Mouse (Mus musculus) erythroblast, adult 5-6 weeks (primary cell): ENCODE data around the gene Grhl1. TPM values are rescaled to one million over a fixed set of nuclear protein-coding genes. Genes with fewer than 3 reads are reported as not detected.
"Not testable (repeated sequence)": the region's sequence is repeated elsewhere in the genome, so short reads cannot be mapped to it uniquely, and the experiment has no call there.

Experiments used
- ATAC-seq: replicated peaks from 2 replicates; pipeline ENCODE4 v1.8.0; 2016; ENCODE audit warnings: moderate number of reproducible peaks, mild to moderate bottlenecking, moderate TSS enrichment, inconsistent platforms; ENCODE audit not compliant: poor library complexity, low FRiP score, severe bottlenecking
- total RNA-seq, 2 experiments: library from RNA; stranded (forward) in 1 of 2; stranded (reverse) in 1 of 2; fragments of 150-400 nt in 1 of 2; fragments of 200-764, 138-1000 nt in 1 of 2; gene quantifications; 2 replicates each; pipeline versions ENCODE4 v1.2.3 to v1.2.4; 2015 to 2017; ENCODE audit warnings: low replicate concordance in 2 of 2

Gene Grhl1
- 0.42 and 0.96 TPM in 2 replicates for total RNA-seq (2015; ENCODE audit: low replicate concordance)
- not detected in 2 replicates for total RNA-seq (2017; ENCODE audit: low replicate concordance)

DNA sequence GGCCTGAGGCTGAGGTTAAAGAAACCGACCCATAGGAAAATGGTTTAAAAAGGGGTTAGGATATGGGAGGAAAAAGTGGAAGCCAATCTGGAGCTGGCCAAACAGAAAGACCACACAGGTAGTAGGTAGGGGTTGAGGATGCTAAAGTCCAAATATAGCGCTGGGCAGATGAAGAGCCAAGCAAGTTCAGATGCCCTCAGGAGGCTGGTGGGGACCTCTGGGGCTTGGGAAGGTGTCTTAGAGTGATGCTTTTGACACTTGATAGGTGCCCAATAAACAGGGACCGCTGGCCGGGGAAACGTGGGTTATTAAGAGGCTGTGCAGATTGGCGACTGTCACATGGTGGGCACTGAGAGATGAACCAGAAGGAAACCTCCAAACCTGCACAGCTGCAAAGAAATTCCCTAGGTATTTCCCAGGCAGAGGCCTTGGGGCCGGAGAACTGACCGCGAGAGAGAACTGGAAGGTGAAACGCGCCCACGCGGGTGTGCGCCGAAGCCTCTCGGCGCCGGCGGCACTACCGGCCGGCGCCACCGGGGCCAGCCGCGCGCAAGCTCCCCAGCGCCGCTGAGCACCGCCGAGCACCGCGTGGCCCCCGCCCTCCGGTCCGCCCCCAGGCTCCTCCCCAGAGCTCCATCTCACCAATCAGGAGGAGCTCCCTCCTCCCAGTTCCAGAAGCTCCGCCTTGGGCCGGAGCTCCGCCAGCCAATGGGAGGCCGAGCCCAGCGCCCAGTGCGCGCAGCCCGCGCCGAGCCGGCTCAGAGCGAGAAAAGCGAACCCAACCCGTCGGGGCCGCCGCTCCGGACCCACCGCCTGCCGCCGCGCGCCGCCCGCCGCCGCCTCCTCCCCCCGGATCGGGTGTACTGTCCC is at the start of gene Grhl1:
Grhl1 (plus strand) TSS at position 761 of the 870 bp plus-strand sequence.
- ATAC-seq = peak; percentile 100

DNA sequence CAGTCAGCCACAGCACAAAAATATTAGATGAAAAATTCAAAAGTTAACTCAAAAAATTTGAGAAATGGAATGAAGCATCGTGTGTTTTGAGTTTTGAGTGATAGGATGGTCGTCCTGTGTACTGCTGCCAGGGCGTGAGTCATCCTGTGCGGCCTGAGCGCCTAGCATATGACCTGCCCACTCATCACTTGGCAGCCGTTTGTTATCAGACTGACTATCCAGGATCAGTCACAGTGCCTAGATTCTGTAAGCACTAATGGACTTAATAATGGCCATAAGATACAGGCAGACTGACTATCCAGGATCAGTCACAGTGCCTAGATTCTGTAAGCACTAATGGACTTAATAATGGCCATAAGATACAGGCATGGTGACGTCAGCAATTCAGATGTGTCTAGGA is 47.0 kb upstream of the Grhl1 start:
- ATAC-seq = not testable (repeated sequence)

DNA sequence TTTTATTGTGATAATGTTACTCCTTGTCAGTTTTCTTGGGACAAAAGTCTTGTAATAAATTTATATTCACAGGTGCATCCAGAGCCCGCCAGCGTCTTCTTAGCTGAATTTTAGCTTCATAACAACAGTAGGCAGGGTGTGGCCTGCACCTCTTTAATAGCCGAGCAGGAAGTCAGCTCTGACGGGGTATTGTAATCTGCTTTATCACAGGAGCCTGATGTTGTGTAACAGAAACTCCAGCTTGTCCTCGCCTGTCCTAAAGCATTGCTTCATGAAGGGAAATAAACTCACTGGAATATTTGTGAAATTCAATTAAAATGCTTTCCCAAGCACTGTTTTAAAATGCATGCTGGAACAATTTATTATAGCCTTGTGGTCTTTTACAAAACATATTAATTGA is 35.7 kb upstream of the Grhl1 start:
- no peak for ATAC-seq

DNA sequence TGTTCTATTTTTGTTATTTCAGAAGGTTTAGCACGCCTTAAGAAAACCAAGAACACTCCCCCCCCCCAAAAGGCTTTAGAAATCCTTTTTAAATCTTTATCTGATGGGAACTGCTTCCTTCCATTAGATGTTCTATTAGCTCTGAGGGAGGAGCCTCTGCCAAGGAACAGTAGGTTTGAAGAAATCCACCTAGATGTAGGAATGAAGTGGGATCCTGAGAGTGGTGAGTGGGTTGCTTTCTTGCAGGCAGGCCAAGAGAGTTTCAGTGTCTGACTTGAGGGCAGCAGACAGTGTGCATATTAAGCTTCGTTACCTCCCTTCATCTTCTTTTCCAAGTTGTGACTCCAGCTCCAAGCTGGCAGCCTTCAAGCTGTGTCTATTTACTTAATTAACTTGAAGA is 34.9 kb upstream of the Grhl1 start:
- ATAC-seq = no peak

DNA sequence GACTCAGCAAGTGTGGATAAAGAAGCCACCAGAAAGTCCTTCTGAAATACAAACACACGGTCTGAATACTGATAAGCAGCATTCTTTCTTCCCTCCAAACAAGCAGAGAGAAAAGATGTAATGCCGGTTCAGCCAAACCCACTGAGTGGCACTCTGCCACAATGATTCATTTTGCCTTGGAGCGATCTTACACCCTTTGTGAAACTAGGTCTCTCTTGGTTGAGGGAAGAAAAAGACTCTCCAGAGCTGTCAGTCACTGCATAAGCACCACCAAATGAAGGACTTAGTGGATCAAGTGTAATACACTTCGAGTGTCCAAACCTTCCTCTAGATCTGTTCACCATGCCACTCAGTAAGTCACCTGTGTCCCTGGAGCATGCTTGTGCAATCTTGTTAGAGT is 34.1 kb upstream of the Grhl1 start:
- no peak for ATAC-seq

DNA sequence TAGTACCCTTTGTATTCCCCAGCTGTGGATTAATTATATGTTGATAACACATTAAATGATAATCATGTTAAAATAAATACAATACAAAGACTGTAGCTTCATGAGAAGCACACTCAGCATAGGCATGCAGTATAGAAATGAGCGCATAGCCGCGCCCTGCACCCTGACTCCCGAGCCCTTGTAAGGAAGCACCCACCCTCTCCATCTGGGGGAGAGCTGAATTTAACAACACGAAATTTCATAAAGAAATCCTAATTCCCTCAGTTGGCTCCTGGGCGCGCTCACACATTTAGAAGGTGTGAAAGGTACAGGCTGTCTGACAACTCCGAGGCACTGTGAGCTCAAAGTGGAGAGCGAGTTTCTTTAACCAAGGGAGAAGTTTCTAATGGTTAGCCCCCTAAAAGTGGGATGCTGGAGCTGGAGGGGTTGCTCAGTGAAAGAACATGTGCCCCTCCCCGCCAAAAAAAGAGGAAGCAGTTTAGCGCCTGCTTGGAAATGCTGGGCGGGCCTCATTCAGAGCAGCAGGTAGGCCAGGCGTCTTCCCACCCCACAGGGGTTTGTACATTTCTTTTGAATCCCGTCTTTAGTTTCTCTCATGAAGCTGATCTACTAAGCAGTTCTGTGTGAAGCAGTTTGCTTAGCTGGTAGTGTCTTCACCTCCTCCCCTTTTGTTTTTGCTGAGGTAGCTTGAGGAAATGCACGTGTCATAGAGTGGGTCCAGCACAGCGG is 30.5 kb upstream of the Grhl1 start:
- ATAC-seq = no peak

DNA sequence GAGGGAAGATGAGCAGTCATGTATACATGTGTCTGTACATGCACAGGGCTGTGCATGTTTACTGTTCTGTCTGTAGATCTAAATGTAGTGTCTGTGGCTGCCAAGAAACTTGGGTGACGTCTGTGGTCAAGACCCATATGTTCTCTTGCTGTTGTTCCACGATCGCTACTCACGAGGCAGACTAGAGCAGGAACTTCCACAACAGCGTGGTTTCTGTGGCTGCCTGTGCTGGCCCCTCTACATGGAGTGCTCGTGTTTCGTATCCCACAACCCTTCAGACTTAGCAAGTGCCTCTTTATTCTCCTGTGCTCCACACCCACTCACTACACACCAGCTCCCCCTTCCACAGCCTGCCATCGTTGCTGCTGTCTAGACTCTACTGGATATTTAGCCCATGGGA is 24.4 kb upstream of the Grhl1 start:
- no peak for ATAC-seq

DNA sequence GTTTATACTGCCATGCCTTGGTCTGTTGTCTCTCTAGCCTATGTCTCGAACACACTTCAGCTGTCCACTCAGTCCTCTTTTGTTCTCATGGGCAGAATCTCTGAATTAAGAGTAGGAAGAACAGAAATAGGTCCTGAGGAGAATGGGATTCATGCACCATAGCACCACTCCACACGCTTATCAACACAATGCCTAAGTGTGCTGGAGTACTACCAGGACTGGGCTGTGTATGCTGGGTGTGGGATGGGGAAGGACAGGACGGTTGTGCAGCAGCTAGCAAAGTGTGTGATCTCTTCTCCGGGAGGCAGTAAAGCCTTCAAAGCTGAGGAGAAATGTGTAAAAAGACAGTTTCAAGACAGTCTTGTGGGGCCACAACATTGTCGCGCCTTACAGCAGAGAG is 23.2 kb upstream of the Grhl1 start:
- no peak for ATAC-seq

DNA sequence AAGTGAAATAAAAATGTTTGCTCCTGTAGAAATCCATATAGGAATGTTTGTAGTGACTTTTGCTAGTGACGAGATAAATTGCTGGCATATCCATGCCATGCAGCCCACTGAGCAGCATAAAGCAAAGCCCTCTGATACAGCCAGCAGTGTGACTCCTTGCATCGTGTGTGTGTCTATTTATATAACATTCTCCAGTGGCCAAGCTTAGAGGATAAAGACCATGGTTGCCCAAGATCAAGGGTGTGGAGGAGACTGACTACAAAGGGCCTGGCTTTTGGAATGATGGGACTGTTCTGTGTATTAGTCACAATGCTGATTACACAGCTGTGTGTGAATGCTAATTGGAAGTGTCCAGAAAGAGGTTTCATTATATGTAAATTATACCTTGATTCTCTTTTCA is 19.6 kb upstream of the Grhl1 start:
- ATAC-seq = no peak

DNA sequence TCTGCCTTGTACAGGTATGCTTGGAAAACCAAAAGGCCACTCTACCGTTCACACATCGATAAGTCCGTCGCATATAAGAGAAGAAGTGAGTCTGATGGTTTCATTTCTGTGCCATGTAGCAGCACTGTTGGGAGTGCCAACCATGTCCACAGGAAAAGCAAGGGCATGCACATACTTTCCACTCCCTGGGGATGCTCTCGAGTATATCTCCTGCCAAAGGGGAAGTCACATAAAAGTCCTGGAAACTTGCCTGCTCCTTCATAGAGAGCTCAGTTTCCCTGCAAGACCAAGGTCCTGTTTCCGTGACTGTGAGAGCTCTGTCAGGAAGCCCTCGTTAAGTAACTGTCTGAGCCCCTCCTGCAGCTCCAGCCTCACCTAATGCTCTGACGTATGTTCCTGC is 16.1 kb upstream of the Grhl1 start:
- ATAC-seq = no peak

DNA sequence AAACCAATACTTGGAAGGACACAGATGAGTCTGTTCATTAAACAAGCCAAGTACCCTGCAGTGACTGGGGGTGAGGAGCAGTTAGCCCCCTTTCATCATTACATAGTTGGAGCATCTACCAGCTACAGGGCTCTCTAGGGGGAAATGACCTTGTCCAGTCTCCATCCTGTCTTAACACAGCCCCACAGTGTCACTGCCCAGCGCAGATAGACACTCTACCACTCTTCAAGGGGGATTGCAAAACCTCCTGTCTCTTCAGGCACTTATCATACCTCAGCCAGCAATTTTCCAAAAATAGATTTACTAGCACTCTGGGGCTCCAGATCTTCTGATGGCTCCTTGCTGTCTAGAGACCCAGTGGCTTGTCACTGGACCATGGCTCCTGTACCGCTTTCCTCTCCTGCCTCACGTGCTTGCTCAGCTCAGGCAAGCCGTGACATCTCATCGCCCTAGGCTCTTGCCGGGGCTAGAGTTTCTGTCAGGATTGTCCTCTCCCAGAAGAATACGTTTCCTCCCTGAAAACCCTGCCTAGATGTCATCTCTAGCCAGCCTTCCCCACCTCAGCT is 8.6 kb upstream of the Grhl1 start:
- ATAC-seq = no peak

DNA sequence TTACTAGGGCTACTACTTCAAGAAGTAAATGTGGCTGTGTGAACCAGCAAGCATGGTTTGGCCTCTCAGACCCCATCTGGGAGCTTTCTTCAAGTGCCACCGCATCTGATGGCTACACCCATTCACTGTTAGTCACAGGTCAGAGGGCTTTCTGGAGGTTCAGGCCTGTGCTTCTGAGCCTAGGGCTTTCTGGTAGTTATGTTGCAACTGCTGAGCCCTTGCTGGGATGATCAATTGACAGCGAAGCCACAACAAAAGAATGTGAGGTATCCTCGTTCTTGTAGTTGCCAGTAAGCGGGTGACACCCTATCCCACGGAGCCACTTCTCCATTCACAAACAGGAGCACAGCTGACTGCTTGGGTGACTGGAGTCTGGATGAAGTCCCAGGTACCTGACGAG is 6.8 kb upstream of the Grhl1 start:
- ATAC-seq = no peak

DNA sequence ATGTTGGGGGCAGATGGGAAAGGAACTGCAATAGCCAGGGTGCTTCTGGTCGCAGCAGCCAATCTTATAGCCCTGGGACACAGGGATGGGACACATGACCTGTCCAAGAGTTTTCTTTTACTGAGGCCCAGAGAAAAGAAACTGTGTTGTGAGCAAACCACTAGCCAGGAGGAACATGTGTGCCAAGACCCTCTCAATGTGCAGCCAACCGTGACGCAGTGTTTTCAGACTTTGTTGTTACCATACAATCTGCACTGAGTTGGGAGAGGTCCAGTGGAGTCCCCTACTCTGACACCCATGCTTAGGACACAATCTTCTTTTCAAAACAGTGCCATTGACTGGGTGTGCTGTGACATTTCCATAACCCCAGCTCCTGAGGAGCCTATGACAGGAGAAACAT is 4.5 kb upstream of the Grhl1 start:
- no peak for ATAC-seq

DNA sequence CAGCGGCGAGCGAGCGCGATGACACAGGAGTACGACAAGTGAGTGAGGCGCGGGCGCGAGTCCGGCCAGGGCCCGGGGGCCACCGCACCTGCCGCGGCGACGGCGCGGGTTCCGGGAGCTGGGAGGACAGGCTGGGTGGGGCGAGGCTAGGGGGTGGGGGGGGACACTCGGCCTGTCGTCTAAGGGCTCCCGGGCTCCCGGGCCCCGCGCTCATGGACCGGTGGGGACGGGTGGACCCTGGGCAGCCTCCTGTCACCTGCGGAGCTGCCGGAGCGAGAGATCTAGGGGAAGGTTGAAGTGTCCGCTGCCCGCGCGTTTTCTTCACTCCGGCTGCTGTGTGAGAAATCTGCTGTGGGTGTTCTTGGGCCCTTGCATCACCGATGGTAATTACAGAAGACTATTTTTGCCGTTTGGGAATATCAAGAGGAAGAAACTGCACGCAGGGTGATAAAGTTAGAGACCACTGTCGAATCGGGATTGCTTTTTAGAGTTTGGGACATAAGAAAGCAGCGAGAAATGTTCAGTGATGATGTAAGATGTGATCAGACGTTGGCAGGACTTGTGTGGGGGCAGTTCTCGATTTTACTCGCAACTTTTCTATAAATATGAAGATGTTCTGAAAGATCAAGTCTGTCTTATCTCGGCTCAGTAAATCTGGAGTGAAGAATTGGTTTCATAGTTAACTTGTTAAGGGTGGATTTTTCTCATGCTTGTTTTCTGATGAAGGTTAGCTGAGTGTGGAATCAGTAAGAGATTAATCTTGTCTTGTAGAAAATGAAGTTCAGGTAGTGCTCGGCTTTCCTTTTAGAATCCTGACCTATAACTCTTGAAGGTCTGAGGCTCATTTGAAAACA is 565 bp downstream of the Grhl1 start:
- no peak for ATAC-seq

DNA sequence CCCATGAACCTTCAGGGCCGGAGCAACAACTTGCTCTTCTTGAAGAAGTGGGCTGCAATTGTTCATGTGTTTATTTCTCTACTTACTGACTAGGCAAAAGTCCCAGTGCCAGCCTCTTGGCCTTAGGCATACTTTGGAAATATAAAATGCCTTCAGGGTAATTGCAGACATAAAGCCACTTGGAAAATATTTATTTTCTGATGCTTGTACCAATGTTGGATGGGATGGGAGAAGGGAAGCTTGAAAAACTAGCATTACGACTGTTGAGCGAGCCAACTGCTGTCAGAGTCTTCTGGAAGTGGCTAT is 1.1 kb downstream of the Grhl1 start:
- no peak for ATAC-seq

DNA sequence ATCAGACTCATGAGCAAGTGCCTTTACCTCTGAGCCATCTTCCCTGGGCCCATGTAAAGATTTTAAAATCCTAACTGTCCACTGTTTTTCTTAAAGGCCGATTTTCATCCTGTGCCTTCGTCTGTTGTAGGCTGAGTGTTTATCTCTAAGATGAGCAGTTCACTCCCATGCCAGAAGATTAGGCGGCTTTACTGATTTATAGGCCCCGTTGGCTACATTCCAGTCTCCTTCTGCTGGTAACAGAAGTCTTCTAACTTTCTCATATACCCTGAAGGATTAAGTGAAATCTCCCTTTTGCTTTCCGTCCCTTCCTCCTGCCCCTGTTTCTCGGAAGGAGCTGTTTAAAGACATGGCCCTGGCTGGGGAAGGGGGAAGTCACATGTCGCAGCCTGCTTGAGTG is 2.8 kb downstream of the Grhl1 start:
- no peak for ATAC-seq

DNA sequence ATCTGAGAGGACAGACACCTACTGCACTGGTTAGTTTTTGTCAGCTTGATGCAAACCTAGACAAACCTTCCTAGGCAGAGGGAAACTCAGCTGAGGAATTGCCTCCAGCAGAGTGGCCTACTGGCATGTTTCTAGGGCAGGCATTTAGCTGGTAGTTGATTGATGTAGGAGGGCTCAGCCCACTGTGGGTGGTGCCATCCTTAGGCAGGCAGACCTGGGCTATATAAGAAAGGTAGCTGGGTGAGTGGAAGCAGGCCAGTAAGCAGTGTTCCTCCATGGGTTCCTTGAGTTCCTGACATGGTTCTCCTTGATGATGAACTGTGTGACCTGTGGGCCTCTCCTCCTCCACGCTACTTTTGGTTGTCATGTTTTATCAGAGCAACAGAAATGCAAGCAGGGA is 8.4 kb downstream of the Grhl1 start:
- no peak for ATAC-seq

DNA sequence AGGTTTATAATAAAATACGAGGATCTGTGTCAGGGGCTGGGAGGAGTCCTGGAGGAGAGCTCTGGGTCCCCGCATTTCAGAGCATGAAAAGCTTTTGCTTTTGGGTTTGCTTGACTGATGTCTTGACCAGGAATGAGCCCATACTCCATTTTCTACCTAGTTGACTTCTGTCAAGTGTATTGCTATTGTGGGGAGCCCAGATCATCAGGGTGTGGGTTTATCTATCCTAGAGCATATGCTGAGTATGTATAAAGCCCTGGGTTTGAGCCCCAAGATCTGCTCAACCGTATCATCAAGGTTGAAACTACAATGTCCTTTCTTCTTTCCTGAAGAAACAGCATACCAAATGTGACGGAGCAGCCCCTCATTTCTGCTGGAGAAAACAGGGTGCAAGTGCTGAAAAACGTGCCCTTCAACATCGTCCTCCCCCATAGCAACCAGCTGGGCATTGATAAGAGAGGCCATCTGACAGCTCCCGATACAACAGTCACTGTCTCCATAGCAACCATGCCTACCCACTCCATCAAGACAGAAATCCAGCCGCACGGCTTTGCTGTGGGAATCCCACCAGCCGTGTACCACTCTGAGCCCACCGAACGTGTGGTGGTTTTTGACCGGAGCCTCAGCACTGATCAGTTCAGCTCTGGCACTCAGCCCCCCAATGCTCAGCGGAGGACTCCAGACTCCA is 9.1 kb downstream of the Grhl1 start:
- ATAC-seq = no peak

DNA sequence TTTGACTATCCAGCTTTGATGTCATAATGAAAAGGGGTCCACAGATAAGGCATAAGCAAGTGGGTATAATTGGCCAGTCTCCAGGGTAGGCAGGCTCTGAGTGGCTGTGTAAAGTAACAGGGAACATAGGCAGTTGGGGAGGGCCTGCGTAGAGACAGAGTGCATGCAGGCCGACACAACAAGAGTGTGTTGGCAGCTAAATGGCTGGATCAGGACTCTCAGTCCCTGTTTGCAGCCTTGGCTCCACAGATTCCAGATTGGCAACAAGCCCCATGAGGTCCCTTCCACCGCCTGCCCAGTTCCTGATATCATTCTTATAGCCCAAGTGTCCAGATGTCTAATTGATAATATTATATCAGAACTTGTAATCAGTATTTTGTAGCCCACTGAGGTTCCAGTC is 11.6 kb downstream of the Grhl1 start:
- no peak for ATAC-seq

DNA sequence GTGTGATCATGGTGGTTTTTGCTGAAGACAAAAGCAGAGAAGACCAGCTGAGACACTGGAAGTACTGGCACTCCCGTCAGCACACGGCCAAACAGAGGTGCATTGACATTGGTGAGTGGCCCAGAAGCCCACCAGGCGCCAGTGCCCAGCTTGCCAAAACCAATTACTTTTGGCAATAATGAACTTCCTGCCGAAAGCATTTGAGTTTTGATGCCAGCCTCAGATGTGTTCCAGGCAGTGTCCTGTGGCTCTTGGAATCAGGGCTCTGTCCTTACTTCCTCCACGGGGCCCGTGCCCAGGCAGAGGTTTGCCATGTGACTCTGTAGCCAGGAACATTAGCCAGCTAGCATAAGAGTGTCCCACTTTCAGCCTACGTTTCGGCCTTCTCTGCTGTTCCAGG is 12.8 kb downstream of the Grhl1 start:
- ATAC-seq = no peak
